Mouse (Mus musculus) spleen, adult 2 months (tissue): Measurements from ENCODE around the gene Zfp398.
"Not testable (repeated sequence)": the region's sequence is repeated elsewhere in the genome, so short reads cannot be mapped to it uniquely, and the experiment has no call there.

Source experiments
- CTCF ChIP-seq: fragments of 200-500 bp; IDR thresholded peaks from 2 replicates; pipeline ENCODE4 v1.5.1; 2011; ENCODE audit warnings: mild to moderate bottlenecking, inconsistent platforms; ENCODE audit not compliant: insufficient read depth, insufficient read length, insufficient replicate concordance; ENCODE audit errors: extremely low read depth
- POLR2A ChIP-seq: fragments of 200-500 bp; IDR thresholded peaks from 2 replicates; pipeline ENCODE4 v1.6.1; 2011; ENCODE audit warnings: low read depth, low read length, inconsistent platforms

- TF ChIP-seq CTCF, POLR2A: not testable (repeated sequence)
Measured at GRCm38 (mm10) chr6:47857729-47858128, 22.3 kb downstream of the Zfp398 start.
